Mouse (Mus musculus) kidney, embryonic 15.5 days (tissue): Measurements from ENCODE around the gene Zcchc17. TPM values are rescaled to one million over a fixed set of nuclear protein-coding genes. Genes with fewer than 3 reads are reported as not detected.

ENCODE experiments used
- ATAC-seq: fragments of 200-750 bp; cut with Nextera tagmentation; replicated peaks from 2 replicates; pipeline ENCODE4 v1.8.0; 2017; ENCODE audit warnings: moderate TSS enrichment; ENCODE audit not compliant: low FRiP score
- H3K27ac ChIP-seq: fragments of 300-500 bp; sonication (generic); 2 replicates; pipeline ENCODE4 v1.5.1; 2015; ENCODE audit warnings: mild to moderate bottlenecking, inconsistent platforms
- H3K27me3 ChIP-seq: fragments of 300-500 bp; sonication (generic); 2 replicates; pipeline ENCODE4 v1.6.1; 2015; ENCODE audit warnings: inconsistent platforms
- H3K36me3 ChIP-seq: fragments of 300-500 bp; sonication (generic); 2 replicates; pipeline ENCODE4 v1.6.1; 2015; ENCODE audit warnings: inconsistent platforms
- H3K4me1 ChIP-seq: fragments of 300-500 bp; sonication (generic); 2 replicates; pipeline ENCODE4 v1.6.1; 2015; ENCODE audit warnings: inconsistent platforms
- H3K4me2 ChIP-seq: fragments of 300-500 bp; sonication (generic); 2 replicates; pipeline ENCODE4 v1.6.1; 2015; ENCODE audit warnings: moderate library complexity, mild to moderate bottlenecking, inconsistent platforms
- H3K4me3 ChIP-seq: fragments of 300-500 bp; sonication (generic); replicated peaks from 2 replicates; pipeline ENCODE4 v1.5.1; 2015; ENCODE audit warnings: mild to moderate bottlenecking, inconsistent platforms
- H3K9ac ChIP-seq: fragments of 300-500 bp; sonication (generic); 2 replicates; pipeline ENCODE4 v1.6.1; 2015; ENCODE audit warnings: mild to moderate bottlenecking, inconsistent platforms
- H3K9me3 ChIP-seq: fragments of 300-500 bp; sonication (generic); replicated peaks from 2 replicates; pipeline ENCODE4 v1.6.1; 2016; ENCODE audit warnings: inconsistent platforms
- WGBS: fragments of 180-500 bp; shearing (Covaris S2); methylation state at CpG from one replicate; pipeline ENCODE4 v1.1.7; 2015; ENCODE audit warnings: mixed read lengths; 5-methylcytosine and 5-hydroxymethylcytosine counted together
- polyA plus RNA-seq: library from polyadenylated mRNA; unstranded; fragments of >200 nt; fragmentation: Nextera tagmentation; extraction: Ambion mirVana; gene quantifications from 2 replicates; pipeline ENCODE4 v1.2.1, GENCODE M21; 2015

The Zcchc17 gene
- polyA plus RNA-seq, 1 experiment from 2014 or later, result 65.6 TPM

GRCm38 (mm10) chr4:130350690-130351422 is 8.9 kb downstream of the Zcchc17 start:
- peaks cover 77% of the 10 kb centered on the region for H3K36me3 ChIP-seq
- H3K27me3 ChIP-seq, result no peaks in the 10 kb centered on the region
- no peaks in the 10 kb centered on the region for H3K9me3 ChIP-seq
- H3K4me2 ChIP-seq, result no peak overlapping the region
- no peak overlapping the region for H3K4me3 ChIP-seq
- 88% methylated on average over 16 of the region's 16 CpGs for WGBS
- H3K9ac ChIP-seq, result no peak overlapping the region
- no peak for ATAC-seq
- no peak overlapping the region for H3K27ac ChIP-seq
- H3K4me1 ChIP-seq, result no peaks in the 10 kb centered on the region

DNA sequence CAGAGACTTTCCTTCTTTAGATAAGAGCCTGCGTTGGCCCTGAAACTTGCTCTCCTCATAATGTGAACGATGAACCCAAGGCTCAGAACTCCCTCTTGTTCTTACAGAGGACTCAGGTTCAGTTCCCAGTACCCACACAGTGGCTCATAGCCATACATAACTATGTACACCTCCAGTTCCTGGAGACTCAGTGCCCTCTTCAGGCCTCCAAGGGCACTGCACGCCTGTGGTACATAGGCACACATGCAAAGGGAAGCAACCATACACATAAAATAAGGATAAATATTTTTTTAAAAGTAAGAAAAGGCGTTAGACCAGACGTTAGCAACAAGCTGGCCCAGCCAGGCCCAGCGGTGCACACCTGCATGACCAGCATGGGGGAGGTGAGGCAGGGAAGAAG is 10.1 kb downstream of the Zcchc17 start:
- no peak overlapping the region for H3K4me2 ChIP-seq
- H3K4me1 ChIP-seq, result no peaks in the 10 kb centered on the region
- ATAC-seq, result no peak
- H3K4me3 ChIP-seq, result no peak overlapping the region
- peaks cover 85% of the 10 kb centered on the region for H3K36me3 ChIP-seq
- no peaks in the 10 kb centered on the region for H3K27me3 ChIP-seq
- no peaks in the 10 kb centered on the region for H3K9me3 ChIP-seq
- 94% methylated on average over 6 of the region's 6 CpGs for WGBS
- no peak overlapping the region for H3K27ac ChIP-seq
- H3K9ac ChIP-seq, result no peak overlapping the region

GRCm38 (mm10) chr4:130341691-130342090 is 18.1 kb downstream of the Zcchc17 start:
- Histone ChIP-seq H3K27ac (no peak overlapping the region), H3K27me3 (no peaks in the 10 kb centered on the region), H3K4me1 (peaks cover 4% of the 10 kb centered on the region; the same call in 1 of the 2 replicates), H3K9me3 (no peaks in the 10 kb centered on the region), H3K9ac (no peak overlapping the region), H3K36me3 (peaks cover 49% of the 10 kb centered on the region), H3K4me2 (no peak overlapping the region), H3K4me3 (no peak overlapping the region)
- no peak for ATAC-seq
- WGBS, result 17% methylated on average over 4 of the region's 4 CpGs

- H3K27ac ChIP-seq, result no peak overlapping the region
- ATAC-seq, result no peak
- H3K27me3 ChIP-seq, result no peaks in the 10 kb centered on the region
- H3K9me3 ChIP-seq, result no peaks in the 10 kb centered on the region
- H3K4me2 ChIP-seq, result no peak overlapping the region
- H3K9ac ChIP-seq, result no peak overlapping the region
- WGBS, result 83% methylated on average over 5 of the region's 5 CpGs
- H3K4me1 ChIP-seq, result no peaks in the 10 kb centered on the region
- H3K36me3 ChIP-seq, result peaks cover 67% of the 10 kb centered on the region
- H3K4me3 ChIP-seq, result no peak overlapping the region
Observed at GRCm38 (mm10) chr4:130335867-130336266, 23.9 kb downstream of the Zcchc17 start.

- 64% methylated on average over 9 of the region's 9 CpGs for WGBS
- no peak for ATAC-seq
- peaks cover 79% of the 10 kb centered on the region for H3K36me3 ChIP-seq
- H3K27me3 ChIP-seq, result no peaks in the 10 kb centered on the region
- no peak overlapping the region for H3K4me2 ChIP-seq
- no peaks in the 10 kb centered on the region for H3K9me3 ChIP-seq
- H3K27ac ChIP-seq, result peak overlapping the region; percentile 51; the same call in 1 of the 2 replicates
- H3K4me3 ChIP-seq, result no peak overlapping the region
- peaks cover 6% of the 10 kb centered on the region; the same call in 1 of the 2 replicates for H3K4me1 ChIP-seq
- no peak overlapping the region for H3K9ac ChIP-seq
Observed at GRCm38 (mm10) chr4:130327366-130327765, 32.4 kb downstream of the Zcchc17 start.

GRCm38 (mm10) chr4:130325446-130325845 is 34.3 kb downstream of the Zcchc17 start:
- WGBS, result 96% methylated on average over 2 of the region's 2 CpGs
- no peak for ATAC-seq
- Histone ChIP-seq H3K9ac (no peak overlapping the region), H3K9me3 (no peaks in the 10 kb centered on the region), H3K4me2 (no peak overlapping the region), H3K36me3 (peaks cover 86% of the 10 kb centered on the region), H3K4me1 (peaks cover 6% of the 10 kb centered on the region; the same call in 1 of the 2 replicates), H3K27ac (no peak overlapping the region), H3K4me3 (no peak overlapping the region), H3K27me3 (no peaks in the 10 kb centered on the region)

- peaks cover 85% of the 10 kb centered on the region for H3K36me3 ChIP-seq
- no peak for ATAC-seq
- H3K4me2 ChIP-seq, result no peak overlapping the region
- H3K9me3 ChIP-seq, result no peaks in the 10 kb centered on the region
- 69% methylated on average over 5 of the region's 5 CpGs for WGBS
- H3K27me3 ChIP-seq, result no peaks in the 10 kb centered on the region
- no peak overlapping the region for H3K4me3 ChIP-seq
- H3K4me1 ChIP-seq, result peaks cover 6% of the 10 kb centered on the region; the same call in 1 of the 2 replicates
- no peak overlapping the region for H3K9ac ChIP-seq
- H3K27ac ChIP-seq, result no peak overlapping the region
Observed at GRCm38 (mm10) chr4:130323607-130324006, 36.1 kb downstream of the Zcchc17 start.

DNA sequence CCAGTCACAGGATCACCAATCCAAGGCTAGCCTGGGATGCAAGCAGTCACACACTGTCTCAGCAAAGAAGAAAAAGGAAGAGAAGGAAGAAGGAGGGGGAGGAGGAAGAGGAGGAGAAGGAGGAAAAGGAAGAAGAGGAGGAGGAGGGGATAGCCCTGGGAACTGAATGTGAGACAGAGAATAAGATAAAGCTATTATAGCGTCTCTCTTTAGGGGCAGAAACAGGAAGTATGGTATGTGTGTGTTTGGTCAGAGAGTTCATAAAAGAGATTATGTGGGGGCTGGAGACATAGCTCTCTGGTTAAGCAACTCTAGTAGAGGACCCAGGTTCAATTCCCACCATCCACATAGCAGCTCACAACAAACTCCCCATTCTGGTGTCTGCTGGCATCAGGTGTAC is 36.6 kb downstream of the Zcchc17 start:
- H3K27me3 ChIP-seq, result no peaks in the 10 kb centered on the region
- no peak for ATAC-seq
- H3K4me2 ChIP-seq, result no peak overlapping the region
- no peak overlapping the region for H3K9ac ChIP-seq
- 75% methylated on average over 1 of the region's 1 CpGs for WGBS
- no peaks in the 10 kb centered on the region for H3K9me3 ChIP-seq
- H3K36me3 ChIP-seq, result peaks cover 85% of the 10 kb centered on the region
- H3K4me1 ChIP-seq, result peaks cover 6% of the 10 kb centered on the region; the same call in 1 of the 2 replicates
- no peak overlapping the region for H3K4me3 ChIP-seq
- H3K27ac ChIP-seq, result no peak overlapping the region

DNA sequence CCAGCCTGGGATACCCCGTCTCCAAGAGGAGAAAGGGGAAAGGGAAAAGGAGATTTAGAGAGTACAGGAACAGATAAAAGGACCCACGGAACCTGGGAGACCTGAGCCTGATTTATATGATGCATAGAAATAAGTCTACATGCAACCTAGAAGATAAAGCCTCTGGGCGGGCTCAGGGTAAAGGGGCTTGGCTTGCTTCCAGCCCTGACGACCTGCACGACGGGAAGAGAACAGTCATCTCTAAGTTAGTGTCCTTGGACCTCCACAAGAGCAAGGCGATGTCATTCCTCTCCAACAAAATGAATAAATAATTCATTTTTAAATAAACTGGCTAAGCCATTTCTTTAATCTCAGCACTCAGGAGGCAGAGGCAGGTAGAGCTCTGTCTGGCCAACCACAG is 37.2 kb downstream of the Zcchc17 start:
- Histone ChIP-seq H3K4me3 (no peak overlapping the region), H3K9me3 (no peaks in the 10 kb centered on the region), H3K36me3 (peaks cover 79% of the 10 kb centered on the region), H3K9ac (no peak overlapping the region), H3K27ac (no peak overlapping the region), H3K27me3 (no peaks in the 10 kb centered on the region), H3K4me2 (no peak overlapping the region), H3K4me1 (peaks cover 4% of the 10 kb centered on the region; the same call in 1 of the 2 replicates)
- 82% methylated on average over 7 of the region's 7 CpGs for WGBS
- no peak for ATAC-seq

DNA sequence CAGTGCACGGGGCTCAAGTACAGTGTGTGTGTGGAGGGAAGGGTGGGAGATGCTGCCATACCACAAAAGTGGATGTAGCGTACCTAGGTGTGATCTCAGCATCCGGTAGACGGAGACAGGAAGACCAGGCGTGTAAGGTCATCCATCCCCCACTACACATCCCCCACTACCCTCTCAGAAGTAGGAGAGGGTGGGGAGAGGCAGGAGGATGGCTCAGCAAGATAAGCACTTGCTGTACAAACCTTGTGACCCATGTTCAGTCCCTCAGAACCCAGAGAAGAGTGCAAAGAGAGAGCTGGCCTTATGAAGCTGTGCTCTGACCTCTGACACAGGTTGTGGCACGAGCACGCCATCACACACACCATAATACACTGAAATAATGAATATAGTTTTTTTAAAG is 38.1 kb downstream of the Zcchc17 start:
- Histone ChIP-seq H3K4me2 (no peak overlapping the region), H3K36me3 (peaks cover 77% of the 10 kb centered on the region), H3K9me3 (no peaks in the 10 kb centered on the region), H3K9ac (no peak overlapping the region), H3K27me3 (no peaks in the 10 kb centered on the region), H3K4me1 (peaks cover 3% of the 10 kb centered on the region), H3K27ac (no peak overlapping the region), H3K4me3 (no peak overlapping the region)
- ATAC-seq, result no peak
- 89% methylated on average over 7 of the region's 7 CpGs for WGBS

DNA sequence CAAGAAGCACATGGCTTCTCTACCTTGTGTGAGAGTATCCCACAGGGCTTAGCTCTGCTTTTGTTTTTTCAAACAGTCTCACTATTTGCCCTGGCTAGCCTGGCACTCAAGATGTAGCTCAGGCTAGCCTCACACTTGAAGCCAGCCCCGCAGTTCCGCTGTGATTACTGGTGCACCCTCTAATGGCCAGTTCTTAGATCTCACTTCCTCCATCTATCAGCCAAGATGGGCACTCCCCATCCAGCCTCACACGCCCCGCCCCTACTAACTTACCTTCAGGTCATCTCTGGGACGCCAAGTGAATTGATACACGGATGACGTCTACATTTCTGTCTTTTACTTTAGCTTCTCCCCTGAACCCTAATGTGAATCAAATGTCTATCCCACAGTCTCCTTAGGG is 40.2 kb downstream of the Zcchc17 start:
- no peak overlapping the region for H3K9ac ChIP-seq
- no peak overlapping the region for H3K4me2 ChIP-seq
- no peak for ATAC-seq
- no peaks in the 10 kb centered on the region for H3K9me3 ChIP-seq
- peaks cover 17% of the 10 kb centered on the region for H3K4me1 ChIP-seq
- peaks cover 66% of the 10 kb centered on the region for H3K36me3 ChIP-seq
- H3K27me3 ChIP-seq, result no peaks in the 10 kb centered on the region
- H3K4me3 ChIP-seq, result no peak overlapping the region
- 85% methylated on average over 7 of the region's 7 CpGs for WGBS
- H3K27ac ChIP-seq, result no peak overlapping the region

DNA sequence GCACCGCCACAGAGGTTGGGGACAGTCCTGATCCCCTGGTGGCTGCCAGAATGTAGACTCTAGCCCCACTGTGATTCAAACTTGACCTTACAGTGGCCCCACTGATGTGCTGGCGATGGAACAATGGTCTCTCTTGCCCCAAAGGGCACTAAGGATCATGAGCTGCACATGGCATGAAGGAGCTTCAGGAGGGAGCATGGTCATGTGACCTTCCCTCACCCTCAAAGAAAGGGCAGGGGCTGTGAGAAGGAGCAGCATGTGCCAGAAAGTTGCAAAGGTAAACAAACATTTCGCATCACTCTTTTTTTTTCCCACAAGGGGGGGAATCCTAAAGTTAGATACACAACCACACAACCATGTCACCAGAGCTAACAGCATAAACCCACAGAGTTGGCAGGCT is 41.6 kb downstream of the Zcchc17 start:
- Histone ChIP-seq H3K4me3 (no peak overlapping the region), H3K36me3 (peaks cover 59% of the 10 kb centered on the region), H3K9ac (no peak overlapping the region), H3K4me2 (no peak overlapping the region), H3K9me3 (no peaks in the 10 kb centered on the region), H3K27ac (no peak overlapping the region), H3K27me3 (no peaks in the 10 kb centered on the region), H3K4me1 (peaks cover 17% of the 10 kb centered on the region)
- 68% methylated on average over 3 of the region's 3 CpGs for WGBS
- ATAC-seq, result no peak

- 83% methylated on average over 10 of the region's 10 CpGs for WGBS
- ATAC-seq, result no peak
- peak overlapping the region; percentile 74; the same call in 1 of the 2 replicates for H3K27ac ChIP-seq
Observed at GRCm38 (mm10) chr4:130316691-130317090, 43.1 kb downstream of the Zcchc17 start.

More at GRCm38 (mm10) chr4:130316691-130317090, 43.1 kb downstream of the Zcchc17 start:
- Histone ChIP-seq H3K9ac (no peak overlapping the region), H3K9me3 (no peaks in the 10 kb centered on the region), H3K4me2 (no peak overlapping the region), H3K4me1 (peaks cover 17% of the 10 kb centered on the region), H3K27me3 (no peaks in the 10 kb centered on the region), H3K4me3 (no peak overlapping the region), H3K36me3 (peaks cover 46% of the 10 kb centered on the region)
